Mouse (Mus musculus) kidney, adult 2 months (tissue): Measurements from ENCODE around the gene Prdm5. TPM values are rescaled to one million over a fixed set of nuclear protein-coding genes. Genes with fewer than 3 reads are reported as not detected.

Experiments used
- DNase-seq: peaks from one replicate; pipeline ENCODE4 v3.0.0; 2021
- H3K27ac ChIP-seq: fragments of 200-500 bp; 2 replicates; pipeline ENCODE4 v1.5.1; 2012; ENCODE audit warnings: low read depth, low read length, control low read depth, inconsistent platforms; ENCODE audit not compliant: insufficient read depth
- H3K27me3 ChIP-seq: fragments of 200-500 bp; replicated peaks from 2 replicates; pipeline ENCODE4 v1.6.1; 2012; ENCODE audit warnings: mild to moderate bottlenecking, moderate library complexity, low read length, inconsistent platforms; ENCODE audit not compliant: control insufficient read depth, insufficient read depth
- H3K36me3 ChIP-seq: fragments of 200-500 bp; 2 replicates; pipeline ENCODE4 v1.6.1; 2012; ENCODE audit warnings: mild to moderate bottlenecking, moderate library complexity, low read length, inconsistent platforms; ENCODE audit not compliant: control insufficient read depth, insufficient read depth
- H3K4me1 ChIP-seq: fragments of 200-500 bp; 2 replicates; pipeline ENCODE4 v1.6.1; 2011; ENCODE audit warnings: low read length; ENCODE audit not compliant: control insufficient read depth, insufficient read depth
- H3K4me3 ChIP-seq: fragments of 200-500 bp; 2 replicates; pipeline ENCODE4 v1.5.1; 2011; ENCODE audit warnings: mild to moderate bottlenecking, low read depth, low read length, control low read depth; ENCODE audit not compliant: insufficient read depth
- CTCF ChIP-seq: fragments of 200-500 bp; conservative IDR thresholded peaks from 2 replicates; pipeline ENCODE4 v1.5.1; 2011; ENCODE audit warnings: low read depth, mild to moderate bottlenecking, control low read depth, low read length, moderate library complexity, mixed read lengths; ENCODE audit not compliant: insufficient read depth, insufficient read length
- POLR2A ChIP-seq: fragments of 200-500 bp; IDR thresholded peaks from one replicate; pipeline ENCODE4 v1.6.1; 2011; ENCODE audit warnings: low read depth, low read length, control low read depth
- WGBS: fragments of 180-500 bp; shearing (Covaris S2); methylation state at CpG from one replicate; pipeline ENCODE4 v1.1.7; 2018; 5-methylcytosine and 5-hydroxymethylcytosine counted together
- polyA plus RNA-seq: library from polyadenylated mRNA; depleted of rRNA; stranded (reverse); fragments of >200 nt; gene quantifications from 2 replicates; pipeline ENCODE4 v1.2.3, GENCODE M21; 2012

The Prdm5 gene
- polyA plus RNA-seq, 1 experiment, result 3.3 TPM

GRCm38 (mm10) chr6:65764459-65764858 is 14.3 kb upstream of the Prdm5 start:
- no peaks in the 10 kb centered on the region for H3K4me1 ChIP-seq
- WGBS, result 83% methylated on average over 2 of the region's 2 CpGs
- no peak overlapping the region for H3K27ac ChIP-seq
- H3K36me3 ChIP-seq, result no peaks in the 10 kb centered on the region
- no peak for DNase-seq
- TF ChIP-seq POLR2A (no peak), CTCF (no peak)
- no peak overlapping the region for H3K4me3 ChIP-seq
- H3K27me3 ChIP-seq, result no peaks in the 10 kb centered on the region; the same call in 1 of the 2 replicates

GRCm38 (mm10) chr6:65765057-65765456 is 13.7 kb upstream of the Prdm5 start:
- no peak overlapping the region for H3K4me3 ChIP-seq
- no peak overlapping the region for H3K27ac ChIP-seq
- H3K4me1 ChIP-seq, result no peaks in the 10 kb centered on the region
- peak; percentile 76 for DNase-seq
- no peaks in the 10 kb centered on the region; the same call in 1 of the 2 replicates for H3K27me3 ChIP-seq
- 11% methylated on average over 8 of the region's 8 CpGs for WGBS
- H3K36me3 ChIP-seq, result no peaks in the 10 kb centered on the region
- TF ChIP-seq CTCF, result no peak
- TF ChIP-seq POLR2A, result no peak

GRCm38 (mm10) chr6:65765752-65766397 is 12.9 kb upstream of the Prdm5 start:
- Histone ChIP-seq H3K4me3 (no peak overlapping the region), H3K27me3 (no peaks in the 10 kb centered on the region; the same call in 1 of the 2 replicates), H3K27ac (no peak overlapping the region), H3K4me1 (no peaks in the 10 kb centered on the region), H3K36me3 (no peaks in the 10 kb centered on the region)
- WGBS, result 88% methylated on average over 13 of the region's 13 CpGs
- TF ChIP-seq CTCF, result no peak
- TF ChIP-seq POLR2A, result no peak
- no peak for DNase-seq

- Histone ChIP-seq H3K4me1 (no peaks in the 10 kb centered on the region), H3K27ac (no peak overlapping the region), H3K27me3 (no peaks in the 10 kb centered on the region), H3K4me3 (no peak overlapping the region), H3K36me3 (no peaks in the 10 kb centered on the region)
- 90% methylated on average over 5 of the region's 5 CpGs for WGBS
- TF ChIP-seq POLR2A, result no peak
- TF ChIP-seq CTCF, result no peak
- no peak for DNase-seq
Measured at GRCm38 (mm10) chr6:65767911-65768310, 10.9 kb upstream of the Prdm5 start.

GRCm38 (mm10) chr6:65773566-65773965 is 5.2 kb upstream of the Prdm5 start:
- no peaks in the 10 kb centered on the region for H3K4me1 ChIP-seq
- DNase-seq, result no peak
- no peaks in the 10 kb centered on the region for H3K36me3 ChIP-seq
- TF ChIP-seq POLR2A, result no peak
- no peak for TF ChIP-seq CTCF
- no peaks in the 10 kb centered on the region; the same call in 1 of the 2 replicates for H3K27me3 ChIP-seq
- 86% methylated on average over 4 of the region's 4 CpGs for WGBS
- H3K4me3 ChIP-seq, result no peak overlapping the region
- no peak overlapping the region for H3K27ac ChIP-seq

- TF ChIP-seq POLR2A (no peak), CTCF (no peak)
- Histone ChIP-seq H3K4me3 (peak overlapping the region; percentile 77), H3K36me3 (no peaks in the 10 kb centered on the region), H3K27ac (peak overlapping the region; percentile 15; the same call in 1 of the 2 replicates), H3K4me1 (peaks cover 5% of the 10 kb centered on the region; the same call in 1 of the 2 replicates), H3K27me3 (no peaks in the 10 kb centered on the region; the same call in 1 of the 2 replicates)
- DNase-seq, result peak; percentile 3
- 52% methylated on average over 4 of the region's 4 CpGs for WGBS
Measured at GRCm38 (mm10) chr6:65779689-65780233, 973 bp downstream of the Prdm5 start.

GRCm38 (mm10) chr6:65781441-65781840 is 2.7 kb downstream of the Prdm5 start:
- H3K4me3 ChIP-seq, result no peak overlapping the region
- no peak for TF ChIP-seq CTCF
- TF ChIP-seq POLR2A, result no peak
- H3K27ac ChIP-seq, result no peak overlapping the region
- H3K36me3 ChIP-seq, result no peaks in the 10 kb centered on the region
- DNase-seq, result no peak
- 68% methylated on average over 7 of the region's 7 CpGs for WGBS
- H3K27me3 ChIP-seq, result no peaks in the 10 kb centered on the region; the same call in 1 of the 2 replicates
- peaks cover 5% of the 10 kb centered on the region; the same call in 1 of the 2 replicates for H3K4me1 ChIP-seq
